Mouse (Mus musculus) activated CD4-positive, CD25-positive, alpha-beta regulatory T cell, adult 4 months (primary cell): ENCODE results near the gene Abca5. TPM values are rescaled to one million over a fixed set of nuclear protein-coding genes. Genes with fewer than 3 reads are reported as not detected.
A peak's percentile ranks its signal among the peaks of the same experiment; 100 is the strongest.

Experiments
- ATAC-seq: one replicate; pipeline ENCODE4 v1.8.0; 2017
- polyA plus RNA-seq, 2 experiments: library from polyadenylated mRNA; unstranded; fragments of 100-300 nt; shearing (Covaris generic); gene quantifications; one replicate each; pipeline ENCODE4 v1.2.1; 2017

Gene Abca5
- polyA plus RNA-seq, 2 experiments from 2014 or later: 0.29 to 0.34 TPM

GRCm38 (mm10) chr11:110297917-110298533 lies 39.5 kb downstream of the Abca5 start:
- ATAC-seq: no peak

- no peak for ATAC-seq
These were observed 46.9 kb downstream of the Abca5 start for GRCm38 (mm10) chr11:110290586-110290985.

GRCm38 (mm10) chr11:110288423-110288822 lies 49.1 kb downstream of the Abca5 start:
- no peak for ATAC-seq

- ATAC-seq: no peak
These were observed 49.8 kb downstream of the Abca5 start for GRCm38 (mm10) chr11:110287694-110288093.

- no peak for ATAC-seq
These were observed 51.2 kb downstream of the Abca5 start for GRCm38 (mm10) chr11:110286331-110286730.

- ATAC-seq: no peak
These were observed 52.7 kb downstream of the Abca5 start for GRCm38 (mm10) chr11:110284849-110285248.

GRCm38 (mm10) chr11:110284185-110284787 lies 53.2 kb downstream of the Abca5 start:
- ATAC-seq: no peak

GRCm38 (mm10) chr11:110274794-110275193 lies 62.7 kb downstream of the Abca5 start:
- no peak for ATAC-seq

GRCm38 (mm10) chr11:110271745-110272144 lies 65.8 kb downstream of the Abca5 start:
- peak; percentile 55 for ATAC-seq

- peak; percentile 94 for ATAC-seq
These were observed 69.2 kb downstream of the Abca5 start for GRCm38 (mm10) chr11:110268244-110268844.

- no peak for ATAC-seq
These were observed 70.3 kb downstream of the Abca5 start for GRCm38 (mm10) chr11:110267232-110267631.

- no peak for ATAC-seq
These were observed 70.8 kb downstream of the Abca5 start for GRCm38 (mm10) chr11:110266757-110267156.

GRCm38 (mm10) chr11:110261867-110262266 lies 75.6 kb downstream of the Abca5 start:
- no peak for ATAC-seq

GRCm38 (mm10) chr11:110257911-110258310 lies 79.6 kb downstream of the Abca5 start:
- no peak for ATAC-seq

- no peak for ATAC-seq
These were observed 80.5 kb downstream of the Abca5 start for GRCm38 (mm10) chr11:110257061-110257460.

GRCm38 (mm10) chr11:110252256-110252655 lies 85.3 kb downstream of the Abca5 start:
- no peak for ATAC-seq

GRCm38 (mm10) chr11:110251534-110251933 lies 86.0 kb downstream of the Abca5 start, which contains the start of gene Abca6:
TSS of gene Abca6 (minus strand) at chr11:110251776.
- ATAC-seq: no peak

GRCm38 (mm10) chr11:110244730-110245129 lies 92.8 kb downstream of the Abca5 start:
- ATAC-seq: no peak

- ATAC-seq: no peak
These were observed 100.0 kb downstream of the Abca5 start for GRCm38 (mm10) chr11:110237466-110237865.

- no peak for ATAC-seq
These were observed 104.5 kb downstream of the Abca5 start for GRCm38 (mm10) chr11:110232975-110233374.
